Mouse (Mus musculus) ES-Bruce4 (cell line): ENCODE data around the gene Uhrf2. TPM values are rescaled to one million over a fixed set of nuclear protein-coding genes. Genes with fewer than 3 reads are reported as not detected.
"Not testable (repeated sequence)": the region's sequence is repeated elsewhere in the genome, so short reads cannot be mapped to it uniquely, and the experiment has no call there.

Experiments
- H3K27ac ChIP-seq: 2 replicates; pipeline ENCODE4 v1.5.1; 2012; ENCODE audit warnings: low read length, inconsistent platforms; ENCODE audit not compliant: insufficient read depth
- H3K27me3 ChIP-seq: 2 replicates; pipeline ENCODE4 v1.6.1; 2012; ENCODE audit warnings: mild to moderate bottlenecking, low read length, inconsistent platforms; ENCODE audit not compliant: control insufficient read depth, poor library complexity, insufficient read depth, severe bottlenecking
- H3K36me3 ChIP-seq: 2 replicates; pipeline ENCODE4 v1.6.1; 2012; ENCODE audit warnings: inconsistent platforms, mild to moderate bottlenecking, low read length, moderate library complexity; ENCODE audit not compliant: control insufficient read depth, poor library complexity, insufficient read depth, severe bottlenecking
- H3K4me1 ChIP-seq: one replicate; pipeline ENCODE4 v1.8.1; 2011; ENCODE audit warnings: low read length; ENCODE audit not compliant: control insufficient read depth, insufficient read depth
- H3K4me3 ChIP-seq: 2 replicates; pipeline ENCODE4 v1.5.1; 2011; ENCODE audit warnings: low read depth, mild to moderate bottlenecking, low read length
- H3K9ac ChIP-seq: 2 replicates; pipeline ENCODE4 v1.6.1; 2012; ENCODE audit warnings: low read depth, mild to moderate bottlenecking, inconsistent platforms; ENCODE audit not compliant: poor library complexity, severe bottlenecking
- H3K9me3 ChIP-seq: replicated peaks from 2 replicates; pipeline ENCODE4 v1.6.1; 2012; ENCODE audit warnings: mild to moderate bottlenecking, low read length, inconsistent platforms; ENCODE audit not compliant: control insufficient read depth, poor library complexity, insufficient read depth, severe bottlenecking
- CTCF ChIP-seq: IDR thresholded peaks from one replicate; pipeline ENCODE4 v1.8.1; 2011; ENCODE audit warnings: low read depth, low read length
- EP300 ChIP-seq: IDR thresholded peaks from 2 replicates; pipeline ENCODE4 v1.6.1; 2011; ENCODE audit warnings: low read depth, low read length; ENCODE audit not compliant: insufficient read depth
- POLR2A ChIP-seq: IDR thresholded peaks from one replicate; pipeline ENCODE4 v1.8.1; 2011; ENCODE audit warnings: low read length; ENCODE audit not compliant: insufficient read depth
- polyA plus RNA-seq: library from polyadenylated mRNA; stranded (reverse); fragments of >200 nt; gene quantifications from 2 replicates; pipeline ENCODE4 v1.2.4, GENCODE M21; 2011; ENCODE audit warnings: low read depth; ENCODE audit not compliant: missing spikeins, insufficient read depth, insufficient read length

Gene Uhrf2
- polyA plus RNA-seq, 1 experiment = 107 TPM

GRCm38 (mm10) chr19:30003621-30004020 lies 26.7 kb upstream of the Uhrf2 start, which contains the start of gene Trpd52l3:
Gene Trpd52l3 (plus strand): TSS chr19:30003790.
- Histone ChIP-seq H3K27me3 (no peaks in the 10 kb centered on the region), H3K36me3 (no peaks in the 10 kb centered on the region)

GRCm38 (mm10) chr19:30006371-30006770 lies 23.9 kb upstream of the Uhrf2 start:
- H3K27ac ChIP-seq = no peak overlapping the region
- no peaks in the 10 kb centered on the region for H3K4me1 ChIP-seq
- TF ChIP-seq POLR2A (no peak), EP300 (peak; percentile 58; the same call in 1 of the 2 replicates)
- H3K9ac ChIP-seq = no peak overlapping the region
- no peak overlapping the region for H3K4me3 ChIP-seq
- H3K36me3 ChIP-seq = no peaks in the 10 kb centered on the region
- H3K27me3 ChIP-seq = no peaks in the 10 kb centered on the region; the same call in 1 of the 2 replicates
- no peaks in the 10 kb centered on the region for H3K9me3 ChIP-seq

More at GRCm38 (mm10) chr19:30003621-30004020, 26.7 kb upstream of the Uhrf2 start, which contains the start of gene Trpd52l3:
- TF ChIP-seq EP300 = no peak
- no peak for TF ChIP-seq POLR2A
- no peak for TF ChIP-seq CTCF
- no peak within 1 kb of the TSS for H3K9ac ChIP-seq
- H3K9me3 ChIP-seq = no peaks in the 10 kb centered on the region
- no peaks in the 10 kb centered on the region for H3K4me1 ChIP-seq
- no peak within 1 kb of the TSS for H3K4me3 ChIP-seq
- H3K27ac ChIP-seq = no peak within 1 kb of the TSS

- H3K36me3 ChIP-seq = no peaks in the 10 kb centered on the region
- H3K27ac ChIP-seq = no peak overlapping the region
- no peaks in the 10 kb centered on the region for H3K4me1 ChIP-seq
- H3K4me3 ChIP-seq = no peak overlapping the region
- H3K9me3 ChIP-seq = no peaks in the 10 kb centered on the region
- TF ChIP-seq EP300 (no peak), CTCF (no peak), POLR2A (no peak)
- H3K9ac ChIP-seq = no peak overlapping the region
- no peaks in the 10 kb centered on the region; the same call in 1 of the 2 replicates for H3K27me3 ChIP-seq
Observed at GRCm38 (mm10) chr19:30010520-30011296, 19.6 kb upstream of the Uhrf2 start.

- Histone ChIP-seq H3K9ac (no peak overlapping the region), H3K9me3 (no peaks in the 10 kb centered on the region), H3K36me3 (no peaks in the 10 kb centered on the region), H3K27me3 (no peaks in the 10 kb centered on the region; the same call in 1 of the 2 replicates), H3K4me1 (no peaks in the 10 kb centered on the region), H3K4me3 (no peak overlapping the region), H3K27ac (no peak overlapping the region)
- no peak for TF ChIP-seq EP300
- no peak for TF ChIP-seq CTCF
- TF ChIP-seq POLR2A = no peak
Observed at GRCm38 (mm10) chr19:30014331-30014730, 16.0 kb upstream of the Uhrf2 start.

- Histone ChIP-seq H3K27ac (no peak overlapping the region), H3K4me3 (no peak overlapping the region), H3K9ac (no peak overlapping the region), H3K9me3 (no peaks in the 10 kb centered on the region), H3K27me3 (no peaks in the 10 kb centered on the region), H3K36me3 (no peaks in the 10 kb centered on the region), H3K4me1 (no peaks in the 10 kb centered on the region)
- TF ChIP-seq CTCF (no peak), EP300 (no peak), POLR2A (no peak)
Observed at GRCm38 (mm10) chr19:30016156-30016555, 14.2 kb upstream of the Uhrf2 start.

- H3K4me1 ChIP-seq, H3K4me3 ChIP-seq, H3K36me3 ChIP-seq, H3K9ac ChIP-seq, H3K27me3 ChIP-seq, H3K27ac ChIP-seq: not testable (repeated sequence)
- peaks cover 10% of the 10 kb centered on the region for H3K9me3 ChIP-seq
Observed at GRCm38 (mm10) chr19:30023419-30023818, 6.9 kb upstream of the Uhrf2 start.
